Mouse (Mus musculus) C2C12 (cell line): ENCODE data around the gene Gm30302.

Experiments
- CEBPB ChIP-seq: IDR thresholded peaks from one replicate; pipeline ENCODE4 v1.6.1; 2011; ENCODE audit warnings: low read depth, mild to moderate bottlenecking, control low read depth, moderate library complexity
- CTCF ChIP-seq: IDR thresholded peaks from one replicate; pipeline ENCODE4 v1.5.1; 2011; ENCODE audit not compliant: control insufficient read depth, insufficient read depth, insufficient read length
- FOSL1 ChIP-seq: IDR thresholded peaks from one replicate; pipeline ENCODE4 v1.8.0; 2011; ENCODE audit warnings: mild to moderate bottlenecking, low read length; ENCODE audit not compliant: poor library complexity, insufficient read depth, severe bottlenecking
- MAX ChIP-seq: IDR thresholded peaks from one replicate; pipeline ENCODE4 v1.6.1; 2011; ENCODE audit warnings: mild to moderate bottlenecking, control low read depth
- MYOD1 ChIP-seq: IDR thresholded peaks from one replicate; pipeline ENCODE4 v1.6.1; 2011; ENCODE audit warnings: low read depth; ENCODE audit not compliant: control insufficient read depth, insufficient read length
- MYOG ChIP-seq: IDR thresholded peaks from one replicate; pipeline ENCODE4 v1.6.1; 2011; ENCODE audit not compliant: control insufficient read depth, insufficient read length; ENCODE audit errors: extremely low read depth
- USF1 ChIP-seq: IDR thresholded peaks from one replicate; pipeline ENCODE4 v1.6.1; 2011; ENCODE audit warnings: low read depth, mild to moderate bottlenecking, control low read depth, moderate library complexity

DNA sequence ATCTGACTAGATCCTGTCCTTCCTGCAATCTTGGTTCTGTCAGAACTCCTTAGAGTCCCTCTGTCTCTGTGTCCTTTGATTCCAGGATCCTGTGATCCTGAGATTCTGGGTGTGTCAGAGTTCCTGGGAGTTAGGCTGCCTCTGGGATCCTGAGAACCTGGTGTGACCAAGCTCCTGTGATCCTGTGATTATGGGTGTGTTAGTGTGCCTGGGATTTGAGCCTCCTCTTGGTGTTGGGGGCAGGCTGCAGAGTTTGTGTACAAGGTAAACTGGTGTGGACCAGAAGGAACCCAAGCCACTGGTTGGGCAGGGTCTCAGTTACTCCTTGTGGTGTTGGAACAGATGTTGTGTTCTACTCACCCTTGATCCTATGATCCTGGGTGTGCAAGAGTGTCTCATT lies 42.4 kb upstream of the Gm30302 start:
- TF ChIP-seq CTCF (no peak), USF1 (no peak), MYOG (no peak), MAX (no peak), MYOD1 (no peak), CEBPB (no peak), FOSL1 (no peak)
